Mouse (Mus musculus): Measurements from ENCODE around the gene Nacad.
"Not testable (repeated sequence)": the region's sequence is repeated elsewhere in the genome, so short reads cannot be mapped to it uniquely, and the experiment has no call there.

Nacad gene

GRCm38 (mm10) chr11:6605491-6606399, at the start of gene Nacad:
Nacad (minus strand) TSS chr11:6606053.
- no peak for DNase-seq (ENCODE audit: low spot score)

- DNase-seq (ENCODE audit: low spot score): peak; percentile 79
Observed at GRCm38 (mm10) chr11:6654903-6655302, 49.0 kb upstream of the Nacad start.

GRCm38 (mm10) chr11:6652978-6653377, 47.1 kb upstream of the Nacad start:
- DNase-seq (ENCODE audit: low spot score): not testable (repeated sequence)

GRCm38 (mm10) chr11:6650519-6650918, 44.7 kb upstream of the Nacad start:
- DNase-seq (ENCODE audit: low spot score): no peak

- DNase-seq (ENCODE audit: low spot score): no peak
Observed at GRCm38 (mm10) chr11:6647831-6648724, 42.2 kb upstream of the Nacad start.

- no peak for DNase-seq (ENCODE audit: low spot score)
Observed at GRCm38 (mm10) chr11:6644566-6644965, 38.7 kb upstream of the Nacad start.

GRCm38 (mm10) chr11:6639072-6639471, 33.2 kb upstream of the Nacad start:
- peak; percentile 31 for DNase-seq (ENCODE audit: low spot score)

- DNase-seq (ENCODE audit: low spot score): no peak
Observed at GRCm38 (mm10) chr11:6638537-6638936, 32.7 kb upstream of the Nacad start, which contains the start of gene Wap. Wap (minus strand) TSS chr11:6638637.

- no peak for DNase-seq (ENCODE audit: low spot score)
Observed at GRCm38 (mm10) chr11:6636150-6636549, 30.3 kb upstream of the Nacad start.

GRCm38 (mm10) chr11:6629655-6630054, 23.8 kb upstream of the Nacad start:
- peak; percentile 20 for DNase-seq (ENCODE audit: low spot score)

GRCm38 (mm10) chr11:6628568-6628967, 22.7 kb upstream of the Nacad start:
- DNase-seq (ENCODE audit: low spot score): peak; percentile 39

GRCm38 (mm10) chr11:6627731-6628130, 21.9 kb upstream of the Nacad start:
- peak; percentile 30 for DNase-seq (ENCODE audit: low spot score)

GRCm38 (mm10) chr11:6626388-6626772, 20.5 kb upstream of the Nacad start:
- DNase-seq (ENCODE audit: low spot score): no peak

GRCm38 (mm10) chr11:6625478-6626387, 19.9 kb upstream of the Nacad start, which contains the start of gene Tbrg4:
Tbrg4 (minus strand) TSS chr11:6626067.
- peak; percentile 93 for DNase-seq (ENCODE audit: low spot score)

GRCm38 (mm10) chr11:6624619-6625382, 18.9 kb upstream of the Nacad start:
- no peak for DNase-seq (ENCODE audit: low spot score)

- DNase-seq (ENCODE audit: low spot score): no peak
Observed at GRCm38 (mm10) chr11:6623704-6624103, 17.9 kb upstream of the Nacad start.

- no peak for DNase-seq (ENCODE audit: low spot score)
Observed at GRCm38 (mm10) chr11:6615250-6616205, 9.7 kb upstream of the Nacad start.

GRCm38 (mm10) chr11:6605021-6605481, 802 bp downstream of the Nacad start:
- DNase-seq (ENCODE audit: low spot score): no peak

GRCm38 (mm10) chr11:6604604-6604936, 1.3 kb downstream of the Nacad start:
- DNase-seq (ENCODE audit: low spot score): no peak
